Mouse (Mus musculus): Measurements from ENCODE around the gene Espn. TPM values are rescaled to one million over a fixed set of nuclear protein-coding genes. Genes with fewer than 3 reads are reported as not detected.

Espn gene
- polyA plus RNA-seq, 1 experiment from 2014 or later: 7.5 TPM

DNA sequence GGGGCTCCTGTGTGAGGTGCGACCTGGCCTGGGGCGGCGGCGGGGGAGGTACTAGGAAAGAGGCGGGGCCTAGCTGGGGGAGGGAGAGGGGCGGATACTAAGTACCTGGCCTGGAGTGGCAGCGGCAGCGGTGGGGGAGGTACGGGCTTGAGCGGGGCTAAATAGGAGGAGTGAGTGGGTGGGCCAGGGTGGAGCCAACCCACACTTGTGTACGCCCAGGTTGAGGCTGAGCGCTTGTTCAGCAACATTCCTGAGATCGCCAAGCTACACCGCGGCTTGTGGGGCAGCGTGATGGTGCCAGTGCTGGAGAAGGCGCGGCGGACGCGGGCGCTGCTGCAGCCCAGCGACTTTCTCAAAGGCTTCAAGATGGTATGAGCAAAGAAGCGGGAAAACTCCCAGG is 44.7 kb downstream of the Espn start:
- H3K4me1 ChIP-seq: peaks cover 19% of the 10 kb centered on the region
- 15% methylated on average over 24 of the region's 24 CpGs for WGBS
- no peaks in the 10 kb centered on the region for H3K27me3 ChIP-seq
- no peak overlapping the region for H3K9ac ChIP-seq
- H3K4me3 ChIP-seq (replicated peaks): peak overlapping the region; percentile 31
- peak overlapping the region; percentile 47 for H3K4me2 ChIP-seq (replicated peaks)
- ATAC-seq (ENCODE audit: insufficient number of reproducible peaks, low FRiP score, low TSS enrichment, low read depth): peak; percentile 82
- H3K36me3 ChIP-seq: peaks cover 84% of the 10 kb centered on the region
- no peaks in the 10 kb centered on the region for H3K9me3 ChIP-seq (replicated peaks)
- H3K27ac ChIP-seq (replicated peaks): peak overlapping the region; percentile 71

DNA sequence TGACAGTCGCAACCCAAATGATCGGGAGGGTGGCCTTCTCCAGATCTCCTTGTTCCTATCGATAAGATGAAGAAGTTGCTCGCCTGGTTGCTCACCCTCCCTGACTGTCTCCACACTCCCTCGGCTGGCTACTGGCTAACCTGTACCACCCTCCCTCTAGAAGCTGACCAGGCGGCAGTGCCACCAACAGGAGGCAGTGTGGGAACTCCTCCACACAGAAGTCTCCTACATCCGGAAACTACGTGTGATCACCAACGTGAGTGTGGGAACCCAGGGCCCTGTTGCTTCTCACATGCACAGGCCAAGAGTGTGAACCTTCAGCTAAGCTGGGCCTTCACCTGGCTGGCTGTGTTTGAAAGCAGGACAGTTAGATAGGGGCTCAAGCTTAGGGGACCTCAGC is 45.4 kb downstream of the Espn start:
- Histone ChIP-seq H3K36me3 (peaks cover 85% of the 10 kb centered on the region), H3K27ac (replicated peaks) (0 out of 2 replicates have a peak overlapping the region, but pooled peaks have one; percentile 52), H3K4me2 (replicated peaks) (no peak overlapping the region), H3K27me3 (no peaks in the 10 kb centered on the region), H3K9me3 (replicated peaks) (no peaks in the 10 kb centered on the region), H3K4me3 (replicated peaks) (no peak overlapping the region), H3K9ac (no peak overlapping the region; the same call in 1 of the 2 replicates), H3K4me1 (peaks cover 19% of the 10 kb centered on the region)
- 60% methylated on average over 9 of the region's 9 CpGs for WGBS
- no peak for ATAC-seq (ENCODE audit: insufficient number of reproducible peaks, low FRiP score, low TSS enrichment, low read depth)

DNA sequence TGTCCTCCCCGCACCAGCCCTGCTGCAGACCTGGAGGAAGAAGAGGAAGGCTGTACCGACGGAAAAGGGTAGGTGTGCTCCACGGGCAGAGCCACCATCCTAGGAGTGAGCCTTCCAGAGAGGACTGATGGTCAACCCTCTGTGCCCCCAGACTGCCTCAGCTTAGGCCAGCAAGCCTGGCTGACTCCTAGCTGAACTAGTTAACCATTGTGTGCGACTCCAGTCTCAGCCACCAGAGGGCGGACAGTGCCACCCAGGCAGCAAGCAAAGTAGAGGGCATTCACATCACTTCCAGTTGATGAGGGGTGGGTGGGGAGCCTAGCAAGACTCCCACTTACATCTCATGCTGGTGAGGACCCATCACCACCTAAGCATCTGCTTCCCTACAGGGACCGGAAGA is 49.1 kb downstream of the Espn start:
- Histone ChIP-seq H3K9ac (no peak overlapping the region), H3K27me3 (no peaks in the 10 kb centered on the region), H3K27ac (replicated peaks) (no peak overlapping the region), H3K9me3 (replicated peaks) (no peaks in the 10 kb centered on the region), H3K36me3 (peaks cover 51% of the 10 kb centered on the region), H3K4me1 (peaks cover 23% of the 10 kb centered on the region), H3K4me2 (replicated peaks) (no peak overlapping the region), H3K4me3 (replicated peaks) (no peak overlapping the region)
- 40% methylated on average over 7 of the region's 7 CpGs for WGBS
- no peak for ATAC-seq (ENCODE audit: insufficient number of reproducible peaks, low FRiP score, low TSS enrichment, low read depth)

DNA sequence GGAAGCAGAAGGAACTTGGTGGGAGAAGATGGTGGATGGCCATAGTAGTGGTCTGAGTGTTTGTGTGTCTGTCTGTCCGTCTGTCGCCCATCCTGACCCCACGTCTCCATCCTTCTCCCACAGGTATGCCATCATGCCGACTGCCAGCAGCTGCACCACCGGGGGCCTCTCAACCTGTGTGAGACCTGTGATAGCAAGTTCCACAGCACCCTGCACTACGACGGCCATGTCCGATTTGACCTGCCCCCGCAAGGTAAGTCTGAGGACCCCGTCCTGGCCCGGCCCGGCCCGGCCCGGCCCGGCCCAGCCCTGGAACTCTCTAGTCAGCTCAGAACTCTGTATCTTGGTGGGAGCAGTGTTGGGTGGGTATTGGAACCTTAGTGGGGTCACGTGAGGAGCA is 50.2 kb downstream of the Espn start:
- Histone ChIP-seq H3K36me3 (peaks cover 50% of the 10 kb centered on the region), H3K27ac (replicated peaks) (no peak overlapping the region), H3K9me3 (replicated peaks) (no peaks in the 10 kb centered on the region), H3K4me1 (peaks cover 16% of the 10 kb centered on the region), H3K9ac (no peak overlapping the region), H3K4me2 (replicated peaks) (no peak overlapping the region), H3K4me3 (replicated peaks) (no peak overlapping the region), H3K27me3 (no peaks in the 10 kb centered on the region)
- no peak for ATAC-seq (ENCODE audit: insufficient number of reproducible peaks, low FRiP score, low TSS enrichment, low read depth)
- 94% methylated on average over 13 of the region's 16 CpGs for WGBS

DNA sequence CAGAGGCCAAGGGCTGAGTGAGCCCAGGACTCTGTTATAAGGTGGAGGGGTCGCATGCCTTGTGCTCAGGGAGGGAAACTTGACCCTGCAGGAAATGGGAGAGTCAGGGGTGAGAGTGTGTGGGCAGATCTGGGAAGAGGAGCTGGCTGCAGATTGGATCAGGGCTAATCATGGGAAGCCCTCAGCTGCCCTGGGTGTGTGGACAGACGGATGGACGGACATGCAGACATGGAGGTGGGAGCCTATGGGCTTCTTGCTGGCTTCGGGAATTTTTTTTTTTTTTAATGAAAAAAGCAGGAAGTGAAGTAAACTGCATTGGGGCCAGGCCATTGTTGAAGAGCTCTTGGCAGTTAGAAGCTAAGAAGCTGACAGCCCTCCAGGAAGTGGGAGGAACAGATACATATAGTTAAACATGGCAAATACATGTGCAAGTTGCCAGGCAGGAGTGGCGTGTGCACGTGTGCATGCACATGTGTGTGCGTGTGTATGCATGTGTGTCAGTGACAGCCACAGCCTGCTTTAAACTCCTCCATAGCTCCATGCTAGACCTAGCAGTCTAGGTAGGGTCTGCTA is 51.0 kb downstream of the Espn start:
- H3K4me3 ChIP-seq (replicated peaks): no peak overlapping the region
- no peak overlapping the region for H3K9ac ChIP-seq
- 50% methylated on average over 7 of the region's 7 CpGs for WGBS
- H3K4me1 ChIP-seq: peaks cover 20% of the 10 kb centered on the region
- no peaks in the 10 kb centered on the region for H3K27me3 ChIP-seq
- peaks cover 42% of the 10 kb centered on the region for H3K36me3 ChIP-seq
- H3K27ac ChIP-seq (replicated peaks): 0 out of 2 replicates have a peak overlapping the region, but pooled peaks have one; percentile 17
- H3K4me2 ChIP-seq (replicated peaks): no peak overlapping the region
- ATAC-seq (ENCODE audit: insufficient number of reproducible peaks, low FRiP score, low TSS enrichment, low read depth): no peak
- no peaks in the 10 kb centered on the region for H3K9me3 ChIP-seq (replicated peaks)

DNA sequence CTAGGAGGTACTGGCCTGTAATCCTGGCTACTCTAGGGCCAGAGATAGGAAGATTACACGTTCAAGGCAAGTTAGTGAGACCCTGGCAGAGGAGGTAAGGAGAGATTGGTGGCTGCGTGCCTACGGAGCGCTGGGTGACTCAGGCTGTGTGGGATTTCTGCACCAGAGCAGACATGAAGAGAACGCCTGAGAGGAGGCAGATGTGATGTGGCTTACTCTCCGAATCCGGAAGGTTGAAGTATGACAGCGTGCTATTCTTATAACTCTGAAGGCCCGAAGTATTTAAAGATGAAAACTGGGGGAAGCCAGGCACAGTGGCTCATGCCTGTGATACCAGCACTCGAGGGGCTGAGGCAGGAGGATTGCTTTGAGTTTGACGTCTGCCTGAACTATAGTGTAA is 51.6 kb downstream of the Espn start:
- 60% methylated on average over 11 of the region's 11 CpGs for WGBS

DNA sequence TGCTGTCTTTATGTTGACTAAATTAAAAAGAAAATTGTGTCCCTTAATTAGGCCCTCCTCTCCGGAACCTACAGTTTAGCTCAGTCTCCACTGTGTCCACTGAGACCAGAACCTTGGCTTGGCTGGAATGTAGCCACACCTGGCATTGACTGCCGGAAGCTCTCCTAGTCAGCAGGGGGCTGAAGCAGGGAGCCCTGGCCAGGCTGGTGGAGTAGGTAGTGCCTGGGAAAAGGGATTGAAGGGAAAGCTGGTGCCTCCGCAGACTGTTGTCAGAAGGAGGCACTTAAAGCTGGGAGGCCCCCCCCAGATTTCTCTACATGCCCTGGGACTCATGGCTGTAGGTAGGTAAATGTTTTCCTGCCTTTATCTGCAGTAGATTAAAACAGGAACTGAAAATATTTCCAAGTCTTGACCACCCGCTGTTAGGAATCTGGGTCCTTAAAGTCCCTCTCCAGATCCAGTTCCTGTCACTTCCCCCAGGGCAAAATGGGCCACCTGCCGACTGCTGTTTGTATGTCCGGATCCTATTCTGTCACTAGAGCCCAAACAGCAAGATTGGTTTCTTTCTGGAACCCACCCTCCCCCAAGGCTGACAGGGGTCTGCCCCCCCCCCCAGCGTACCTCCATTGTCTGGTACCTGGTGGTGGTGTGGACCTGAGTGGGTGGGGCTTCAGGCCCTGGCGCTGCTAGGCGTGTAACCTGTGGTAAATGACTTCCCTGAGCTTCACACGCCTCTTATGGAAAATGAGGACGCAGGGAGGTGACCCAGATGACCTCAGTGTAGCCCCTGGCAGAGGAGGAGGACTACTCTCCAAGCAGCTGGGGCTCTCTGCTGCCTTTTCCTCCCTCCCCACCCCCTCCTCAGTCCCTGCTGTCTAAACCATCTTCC is 54.0 kb downstream of the Espn start:
- Histone ChIP-seq H3K9me3 (replicated peaks) (no peaks in the 10 kb centered on the region), H3K4me1 (peaks cover 23% of the 10 kb centered on the region), H3K4me3 (replicated peaks) (no peak overlapping the region), H3K27me3 (no peaks in the 10 kb centered on the region), H3K9ac (no peak overlapping the region), H3K36me3 (peaks cover 19% of the 10 kb centered on the region), H3K4me2 (replicated peaks) (peak overlapping the region; percentile 12; the same call in 1 of the 2 replicates), H3K27ac (replicated peaks) (no peak overlapping the region)
- WGBS: 26% methylated on average over 11 of the region's 11 CpGs
- no peak for ATAC-seq (ENCODE audit: insufficient number of reproducible peaks, low FRiP score, low TSS enrichment, low read depth)

More for the DNA sequence above, 51.6 kb downstream of the Espn start:
- H3K4me2 ChIP-seq (replicated peaks): no peak overlapping the region
- H3K4me3 ChIP-seq (replicated peaks): no peak overlapping the region
- H3K27ac ChIP-seq (replicated peaks): 0 out of 2 replicates have a peak overlapping the region, but pooled peaks have one; percentile 4
- H3K9me3 ChIP-seq (replicated peaks): no peaks in the 10 kb centered on the region
- ATAC-seq (ENCODE audit: insufficient number of reproducible peaks, low FRiP score, low TSS enrichment, low read depth): no peak
- H3K9ac ChIP-seq: no peak overlapping the region
- H3K27me3 ChIP-seq: no peaks in the 10 kb centered on the region
- peaks cover 36% of the 10 kb centered on the region for H3K36me3 ChIP-seq
- peaks cover 20% of the 10 kb centered on the region for H3K4me1 ChIP-seq

DNA sequence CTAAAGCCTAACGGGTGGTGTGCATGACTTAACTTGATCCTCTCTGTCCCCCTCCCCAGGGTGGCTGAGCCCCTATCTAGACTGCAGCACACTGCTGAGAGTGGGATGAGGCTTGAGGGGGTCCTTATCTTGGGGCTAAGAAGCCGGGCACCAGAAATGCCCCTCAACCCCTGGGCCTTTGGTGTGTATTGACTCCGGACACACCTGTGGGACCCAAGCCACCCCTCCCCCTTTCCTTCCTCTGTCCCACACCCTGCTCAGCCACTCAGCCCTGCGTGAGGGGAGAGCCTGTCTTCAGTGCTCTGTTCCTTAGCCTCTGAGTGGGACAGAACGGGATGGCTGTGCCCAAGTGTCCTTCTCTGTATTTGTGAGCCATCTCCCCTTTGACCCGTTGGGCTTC is 55.2 kb downstream of the Espn start:
- H3K27me3 ChIP-seq: no peaks in the 10 kb centered on the region
- H3K36me3 ChIP-seq: peaks cover 8% of the 10 kb centered on the region; the same call in 1 of the 2 replicates
- peaks cover 35% of the 10 kb centered on the region for H3K4me1 ChIP-seq
- peak overlapping the region; percentile 15 for H3K4me3 ChIP-seq (replicated peaks)
- no peak overlapping the region for H3K4me2 ChIP-seq (replicated peaks)
- peak overlapping the region; percentile 39; the same call in 1 of the 2 replicates for H3K27ac ChIP-seq (replicated peaks)
- WGBS: 52% methylated on average over 6 of the region's 6 CpGs
- H3K9me3 ChIP-seq (replicated peaks): no peaks in the 10 kb centered on the region
- ATAC-seq (ENCODE audit: insufficient number of reproducible peaks, low FRiP score, low TSS enrichment, low read depth): no peak
- H3K9ac ChIP-seq: no peak overlapping the region; the same call in 1 of the 2 replicates

DNA sequence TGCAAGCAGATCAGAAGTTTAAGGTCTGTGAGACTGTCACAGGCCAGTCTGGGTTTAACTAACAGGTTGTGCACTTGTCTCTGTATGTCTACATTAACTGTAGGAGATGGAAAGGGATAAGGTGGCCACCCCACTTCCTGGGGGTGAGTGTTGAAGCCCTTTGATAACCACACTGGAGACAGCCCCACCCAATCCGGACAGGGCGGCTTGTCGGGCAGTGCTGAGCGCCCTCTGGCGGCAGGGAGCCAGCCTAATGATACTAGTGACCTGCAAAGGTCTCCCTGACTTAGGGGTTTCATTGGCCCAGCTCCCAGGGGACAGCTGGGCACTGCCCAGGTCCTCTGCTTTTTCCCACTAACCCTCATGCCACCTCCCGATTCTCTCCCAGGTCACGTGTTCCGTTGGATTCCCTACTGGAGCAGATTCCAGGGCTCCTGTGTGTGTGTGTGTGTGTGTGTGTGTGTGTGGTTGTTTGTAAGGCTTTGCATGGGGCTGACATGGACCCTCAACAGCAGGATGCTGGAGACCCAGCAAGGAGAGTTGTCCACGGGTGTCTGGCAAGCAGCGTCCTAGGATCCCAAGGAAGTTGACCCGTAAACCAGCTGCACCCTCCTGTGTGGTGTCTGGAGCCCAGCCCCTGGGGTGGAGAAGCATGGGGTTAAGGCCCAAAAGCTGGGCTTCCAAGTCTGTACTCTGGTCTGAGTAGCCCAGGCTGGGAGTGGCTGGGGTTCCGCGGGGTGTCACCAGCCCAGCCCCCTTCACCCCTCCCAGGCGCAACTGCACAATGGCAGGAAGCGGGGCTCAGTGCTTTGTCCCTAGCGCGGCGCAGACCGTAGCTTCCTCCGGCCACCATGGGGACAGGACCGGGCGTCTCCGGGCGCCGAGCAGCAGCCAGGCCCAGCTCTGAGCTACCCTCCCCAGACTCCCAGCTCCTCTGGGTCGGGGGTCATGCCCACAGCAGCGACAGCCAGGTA is 55.9 kb downstream of the Espn start:
- WGBS: 33% methylated on average over 27 of the region's 27 CpGs
- no peak overlapping the region for H3K9ac ChIP-seq
- 0 out of 2 replicates have a peak, but pooled peaks cover 5% of the 10 kb centered on the region for H3K36me3 ChIP-seq
- ATAC-seq (ENCODE audit: insufficient number of reproducible peaks, low FRiP score, low TSS enrichment, low read depth): no peak
- no peak overlapping the region; the same call in 1 of the 2 replicates for H3K4me2 ChIP-seq (replicated peaks)
- peaks cover 35% of the 10 kb centered on the region for H3K4me1 ChIP-seq
- peak overlapping the region; percentile 15; the same call in 1 of the 2 replicates for H3K4me3 ChIP-seq (replicated peaks)
- no peaks in the 10 kb centered on the region for H3K27me3 ChIP-seq
- peak overlapping the region; percentile 39; the same call in 1 of the 2 replicates for H3K27ac ChIP-seq (replicated peaks)
- H3K9me3 ChIP-seq (replicated peaks): no peaks in the 10 kb centered on the region

DNA sequence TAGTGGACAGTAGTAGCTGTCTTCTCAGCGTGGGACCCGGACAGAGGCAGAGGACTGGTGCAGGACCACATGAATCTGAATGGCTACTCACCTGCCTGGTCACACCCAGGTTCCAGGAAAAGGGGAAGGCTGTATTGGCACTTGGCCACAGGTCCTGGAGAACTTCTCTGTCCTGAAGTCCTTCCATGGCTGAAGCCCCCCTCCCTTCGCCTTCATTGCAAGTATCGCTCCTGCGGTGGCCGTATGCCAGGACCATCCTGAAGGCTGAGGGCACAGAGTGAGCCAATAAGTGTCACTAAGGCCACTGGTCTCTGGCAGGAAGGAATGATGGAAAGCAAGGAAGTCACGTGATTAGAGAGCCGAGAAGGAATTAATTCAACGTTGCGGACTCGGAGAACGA is 57.9 kb downstream of the Espn start:
- Histone ChIP-seq H3K36me3 (0 out of 2 replicates have a peak, but pooled peaks cover 5% of the 10 kb centered on the region), H3K9ac (no peak overlapping the region), H3K4me3 (replicated peaks) (no peak overlapping the region), H3K4me2 (replicated peaks) (no peak overlapping the region), H3K27ac (replicated peaks) (no peak overlapping the region), H3K4me1 (peaks cover 38% of the 10 kb centered on the region), H3K9me3 (replicated peaks) (no peaks in the 10 kb centered on the region), H3K27me3 (no peaks in the 10 kb centered on the region)
- ATAC-seq (ENCODE audit: insufficient number of reproducible peaks, low FRiP score, low TSS enrichment, low read depth): no peak
- 91% methylated on average over 12 of the region's 12 CpGs for WGBS

Data from embryonic facial prominence, embryonic 15.5 days (tissue).